Comparison of ENCODE assay signal across 21 mouse cellular contexts in genomic region chr19:38035766-38036165, GRCm38 (mm10).
"Had no signal": no experiment of that assay in that cellular context is flagged by ENCODE, and none has a peak within 500 bp of the region (broad histone marks: within the 10 kb centered on the region; RNA-seq: fewer than 3 reads in every experiment).

No protein-coding gene starts in this region.

- H3K36me3 ChIP-seq: liver, embryonic 13.5 days; liver, embryonic 15.5 days; lung, embryonic 15.5 days; midbrain, embryonic 12.5 days; neural tube, embryonic 13.5 days; neural tube, embryonic 15.5 days had no signal

- H3K9me3 ChIP-seq: liver, embryonic 13.5 days; liver, embryonic 15.5 days; lung, embryonic 15.5 days; megakaryocyte, embryonic 14.5 days; midbrain, embryonic 12.5 days; neural tube, embryonic 13.5 days; neural tube, embryonic 15.5 days had no signal

- H3K27me3 ChIP-seq: lung, embryonic 15.5 days; neural tube, embryonic 13.5 days had no signal

- H3K4me3 ChIP-seq: liver, embryonic 13.5 days; liver, embryonic 15.5 days; lung, embryonic 15.5 days; megakaryocyte, embryonic 14.5 days; midbrain, embryonic 12.5 days; neural tube, embryonic 13.5 days; neural tube, embryonic 15.5 days had no signal

- ATAC-seq: liver, postnatal 0 days; midbrain, embryonic 16.5 days had no signal

- H3K27ac ChIP-seq: liver, embryonic 13.5 days; liver, embryonic 15.5 days; lung, embryonic 15.5 days; macrophage; midbrain, embryonic 12.5 days; neural tube, embryonic 13.5 days; neural tube, embryonic 15.5 days had no signal

- H3K9ac ChIP-seq: liver, embryonic 13.5 days; liver, embryonic 15.5 days; liver, postnatal 0 days; lung, embryonic 15.5 days; midbrain, embryonic 12.5 days; neural tube, embryonic 13.5 days; neural tube, embryonic 15.5 days had no signal

- H3K4me2 ChIP-seq: liver, embryonic 11.5 days; liver, embryonic 13.5 days; liver, embryonic 15.5 days; lung, embryonic 15.5 days; midbrain, embryonic 12.5 days; neural tube, embryonic 13.5 days; neural tube, embryonic 15.5 days had no signal

- H3K4me1 ChIP-seq: midbrain, embryonic 12.5 days; neural tube, embryonic 13.5 days; neural tube, embryonic 15.5 days had no signal

- DNase-seq: liver; liver, embryonic 13.5 days; liver, postnatal 0 days; midbrain, embryonic 14.5 days; retina, postnatal 1 day; right cerebral cortex, adult 18-20 months; right cerebral cortex, postnatal 25 days; right cerebral cortex, postnatal 4 days; spleen, adult 18-20 months; thymus, adult 18-20 months; thymus, postnatal 14 days; thymus, postnatal 36 days had no signal
